Mouse (Mus musculus) ES-Bruce4 (cell line): Measurements from ENCODE around the gene Tmem175.

Source experiments
- CTCF ChIP-seq: IDR thresholded peaks from one replicate; pipeline ENCODE4 v1.8.1; 2011; ENCODE audit warnings: low read depth, low read length
- EP300 ChIP-seq: IDR thresholded peaks from 2 replicates; pipeline ENCODE4 v1.6.1; 2011; ENCODE audit warnings: low read depth, low read length; ENCODE audit not compliant: insufficient read depth
- POLR2A ChIP-seq: IDR thresholded peaks from one replicate; pipeline ENCODE4 v1.8.1; 2011; ENCODE audit warnings: low read length; ENCODE audit not compliant: insufficient read depth

DNA sequence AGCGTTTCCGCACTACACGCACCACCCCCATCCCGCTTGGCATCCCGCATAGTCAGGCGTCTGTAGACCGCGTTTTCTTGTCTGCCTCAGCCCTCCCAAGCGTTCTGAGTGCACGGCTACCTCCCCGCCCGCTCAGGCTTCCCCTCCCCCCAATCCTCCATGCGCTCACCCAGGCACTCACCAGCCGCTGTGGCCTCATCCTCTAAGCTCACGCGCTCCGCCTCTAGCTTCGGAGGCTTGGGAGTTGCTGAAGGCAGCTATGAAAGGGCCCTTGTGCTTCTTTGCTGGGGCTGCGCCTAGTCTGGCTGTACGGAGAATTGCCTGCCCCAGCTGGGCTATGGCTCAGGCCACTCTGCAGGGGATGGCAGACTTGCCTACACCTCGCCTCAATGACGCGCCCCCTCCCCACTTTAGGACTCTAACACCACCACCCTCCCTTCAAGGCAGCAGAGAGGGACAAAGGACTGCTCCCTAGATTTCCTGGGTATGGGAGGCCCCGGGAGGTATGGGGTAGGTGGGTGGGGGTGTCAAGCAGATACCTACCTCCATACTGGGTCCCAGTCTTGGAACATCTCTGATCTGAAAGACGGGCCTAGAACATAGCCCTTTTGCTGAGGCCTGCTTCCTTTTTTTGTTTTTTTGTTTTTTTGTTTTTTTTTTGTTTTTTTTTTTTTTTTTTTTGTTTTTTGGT is 48.2 kb downstream of the Tmem175 start:
- TF ChIP-seq CTCF (no peak), POLR2A (no peak), EP300 (no peak)
